Mouse (Mus musculus): ENCODE results near the gene Fxyd1. TPM values are rescaled to one million over a fixed set of nuclear protein-coding genes. Genes with fewer than 3 reads are reported as not detected.
A peak's percentile ranks its signal among the peaks of the same experiment; 100 is the strongest.

Gene Fxyd1
- 167 and 365 TPM in 2 replicates for polyA plus RNA-seq (2016; fragmentation: Nextera tagmentation; extraction: Ambion mirVana)

DNA sequence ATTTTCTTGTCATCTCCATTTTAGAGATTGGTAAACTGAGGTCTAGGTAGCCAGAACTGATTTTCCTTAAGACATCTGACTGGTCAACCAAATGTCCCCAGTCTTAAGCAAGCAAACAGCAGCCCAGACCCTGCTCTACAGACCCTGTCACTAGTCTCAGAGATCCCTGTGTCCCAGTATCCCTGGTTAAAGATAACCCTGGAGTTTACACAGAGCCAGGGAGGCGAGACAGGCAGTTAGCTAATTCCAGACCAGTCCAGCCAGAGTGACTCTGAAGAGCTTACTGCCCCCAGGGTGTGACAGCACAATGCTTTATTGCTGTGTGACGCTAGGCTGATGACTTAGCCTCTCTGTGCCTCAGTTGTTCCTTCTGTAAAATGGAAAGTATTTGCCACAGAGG lies at the start of gene Fxyd1:
Gene Fxyd1, minus strand, starts transcription at position 129 of the 400 bp plus-strand sequence.
- H3K27ac ChIP-seq, result peak within 1 kb of the TSS; percentile 90
- H3K9me3 ChIP-seq, result no peaks in the 10 kb centered on the region
- peaks cover 27% of the 10 kb centered on the region for H3K27me3 ChIP-seq (ENCODE audit: insufficient read depth, poor library complexity, severe bottlenecking)
- H3K4me1 ChIP-seq, result peaks cover 46% of the 10 kb centered on the region
- no peak for DNase-seq (ENCODE audit: low spot score)
- no peaks in the 10 kb centered on the region for H3K36me3 ChIP-seq
- WGBS, result 66% methylated on average over 2 of the region's 2 CpGs
- H3K4me3 ChIP-seq, result no peak within 1 kb of the TSS

DNA sequence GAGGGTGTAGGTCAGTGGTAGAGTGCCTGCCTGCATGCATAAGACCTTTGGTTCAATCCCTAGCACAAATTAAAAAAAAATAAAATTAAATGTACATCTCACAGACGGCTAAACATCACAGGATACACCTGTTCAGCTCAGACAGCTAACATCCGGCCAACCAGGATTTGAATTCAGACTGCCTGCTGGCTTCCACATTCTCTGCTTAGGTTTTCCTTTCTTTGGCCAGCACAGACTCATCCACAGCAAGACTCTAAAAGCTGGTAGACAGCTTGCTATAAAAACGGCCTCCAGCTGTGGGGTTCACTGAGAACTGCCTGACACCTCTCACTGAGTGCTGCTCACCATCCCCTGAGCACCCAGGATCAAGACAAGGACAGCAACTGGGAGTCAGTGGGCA lies 49.2 kb upstream of the Fxyd1 start:
- 54% methylated on average over 3 of the region's 3 CpGs for WGBS

GRCm38 (mm10) chr7:31105061-31105768 lies 48.2 kb upstream of the Fxyd1 start:
- DNase-seq (ENCODE audit: low spot score), result no peak
- H3K36me3 ChIP-seq, result no peaks in the 10 kb centered on the region
- no peak overlapping the region for H3K4me3 ChIP-seq
- H3K9me3 ChIP-seq, result no peaks in the 10 kb centered on the region
- WGBS, result 38% methylated on average over 15 of the region's 15 CpGs
- H3K4me1 ChIP-seq, result peaks cover 18% of the 10 kb centered on the region
- peak overlapping the region; percentile 49 for H3K27ac ChIP-seq
- peaks cover 27% of the 10 kb centered on the region for H3K27me3 ChIP-seq (ENCODE audit: insufficient read depth, poor library complexity, severe bottlenecking)

More for the DNA sequence above, 49.2 kb upstream of the Fxyd1 start:
- Histone ChIP-seq H3K27me3 (ENCODE audit: insufficient read depth, poor library complexity, severe bottlenecking) (peaks cover 27% of the 10 kb centered on the region), H3K9me3 (no peaks in the 10 kb centered on the region), H3K4me3 (no peak overlapping the region), H3K4me1 (peaks cover 22% of the 10 kb centered on the region), H3K27ac (no peak overlapping the region), H3K36me3 (no peaks in the 10 kb centered on the region)
- DNase-seq (ENCODE audit: low spot score), result no peak

GRCm38 (mm10) chr7:31100786-31101185 lies 43.8 kb upstream of the Fxyd1 start:
- H3K27ac ChIP-seq, result no peak overlapping the region
- no peak for DNase-seq (ENCODE audit: low spot score)
- H3K9me3 ChIP-seq, result no peaks in the 10 kb centered on the region
- 75% methylated on average over 14 of the region's 14 CpGs for WGBS
- H3K36me3 ChIP-seq, result no peaks in the 10 kb centered on the region
- H3K27me3 ChIP-seq (ENCODE audit: insufficient read depth, poor library complexity, severe bottlenecking), result peaks cover 27% of the 10 kb centered on the region
- H3K4me3 ChIP-seq, result no peak overlapping the region
- H3K4me1 ChIP-seq, result peaks cover 11% of the 10 kb centered on the region; the same call in 1 of the 2 replicates

GRCm38 (mm10) chr7:31099612-31099982 lies 42.6 kb upstream of the Fxyd1 start:
- 88% methylated on average over 6 of the region's 6 CpGs for WGBS

DNA sequence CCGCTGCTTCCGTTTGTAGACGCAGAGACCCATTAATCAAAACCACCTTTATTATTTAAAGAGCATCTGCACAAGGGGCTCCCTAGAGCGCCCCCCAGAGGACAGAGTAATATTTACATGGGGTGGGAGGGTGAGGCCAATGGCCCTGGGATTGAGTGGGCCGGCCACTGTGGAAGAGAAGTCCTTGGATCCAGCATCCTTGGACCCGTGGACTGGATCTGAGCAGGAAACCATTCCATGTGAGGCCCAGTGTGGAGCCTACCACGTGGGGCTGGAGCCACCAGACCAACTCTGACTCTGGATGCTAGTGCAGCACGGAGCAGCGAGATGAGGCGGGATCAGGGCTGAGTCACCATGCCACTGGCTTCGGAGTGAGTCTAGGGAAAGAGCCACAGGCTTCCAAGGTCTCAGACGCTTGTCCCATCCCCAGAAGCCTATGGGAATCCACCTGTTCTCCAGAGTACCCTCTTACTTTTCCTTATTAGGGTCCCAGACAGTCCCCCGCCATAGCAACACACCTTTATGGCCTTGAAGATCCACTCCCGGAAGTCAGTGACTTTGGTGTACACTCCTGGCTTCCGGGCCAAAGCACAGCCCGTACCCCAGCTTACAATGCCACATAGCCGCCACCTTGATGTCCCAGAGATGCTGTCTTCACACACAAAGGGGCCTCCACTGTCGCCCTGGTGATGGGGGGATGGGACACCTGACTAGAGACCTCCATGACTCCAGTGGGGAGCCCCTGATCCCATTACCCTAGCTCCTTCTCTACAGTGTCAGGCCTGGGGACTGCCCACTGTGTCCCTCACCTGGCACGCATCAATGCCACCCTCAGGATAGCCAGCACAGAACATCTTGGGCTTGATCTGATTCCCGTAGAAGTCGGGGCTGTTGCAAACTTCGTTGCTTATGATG lies 42.0 kb upstream of the Fxyd1 start:
- Histone ChIP-seq H3K4me1 (peaks cover 3% of the 10 kb centered on the region; the same call in 1 of the 2 replicates), H3K27ac (no peak overlapping the region), H3K36me3 (no peaks in the 10 kb centered on the region), H3K9me3 (no peaks in the 10 kb centered on the region), H3K27me3 (ENCODE audit: insufficient read depth, poor library complexity, severe bottlenecking) (peaks cover 21% of the 10 kb centered on the region), H3K4me3 (no peak overlapping the region)
- 76% methylated on average over 22 of the region's 22 CpGs for WGBS
- DNase-seq (ENCODE audit: low spot score), result no peak

More at GRCm38 (mm10) chr7:31099612-31099982, 42.6 kb upstream of the Fxyd1 start:
- H3K27ac ChIP-seq, result no peak overlapping the region
- DNase-seq (ENCODE audit: low spot score), result no peak
- no peaks in the 10 kb centered on the region for H3K9me3 ChIP-seq
- peaks cover 26% of the 10 kb centered on the region for H3K27me3 ChIP-seq (ENCODE audit: insufficient read depth, poor library complexity, severe bottlenecking)
- no peak overlapping the region for H3K4me3 ChIP-seq
- peaks cover 4% of the 10 kb centered on the region; the same call in 1 of the 2 replicates for H3K4me1 ChIP-seq
- no peaks in the 10 kb centered on the region for H3K36me3 ChIP-seq

DNA sequence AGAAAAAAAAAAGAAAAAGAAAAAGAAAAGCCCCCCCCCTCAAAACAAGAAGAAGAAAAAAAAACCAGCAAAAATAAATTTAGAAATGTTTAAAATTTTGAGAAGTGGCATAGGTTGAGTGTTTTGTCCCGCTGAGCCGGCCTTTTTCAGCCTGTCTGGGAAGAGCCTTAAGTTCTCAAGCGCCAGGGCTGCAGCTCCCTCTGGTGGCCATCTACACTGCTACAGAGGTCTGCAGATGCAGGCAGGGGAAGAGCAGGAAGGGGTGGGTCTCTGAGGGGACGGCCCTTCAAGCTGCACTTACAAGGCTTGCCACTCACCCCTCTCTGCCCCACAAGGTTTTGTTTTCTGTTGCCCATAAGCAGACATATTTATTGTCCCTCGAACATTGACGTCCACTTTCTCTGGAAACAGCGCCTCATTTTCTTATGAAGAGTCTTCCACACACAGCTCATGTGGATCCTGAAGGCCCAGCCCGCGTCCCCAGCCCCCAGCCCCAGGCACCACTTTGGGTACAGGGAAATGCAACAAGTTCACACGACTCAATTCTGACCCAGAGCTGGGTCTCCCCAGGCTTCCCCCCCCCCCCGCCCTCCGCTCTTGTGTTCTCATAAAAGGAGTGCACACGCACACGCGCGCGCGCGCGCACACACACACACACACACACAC lies 40.7 kb upstream of the Fxyd1 start:
- 32% methylated on average over 17 of the region's 20 CpGs for WGBS
- H3K27ac ChIP-seq, result peak overlapping the region; percentile 67
- DNase-seq (ENCODE audit: low spot score), result peak; percentile 93
- H3K4me1 ChIP-seq, result no peaks in the 10 kb centered on the region
- no peaks in the 10 kb centered on the region for H3K36me3 ChIP-seq
- H3K9me3 ChIP-seq, result no peaks in the 10 kb centered on the region
- H3K27me3 ChIP-seq (ENCODE audit: insufficient read depth, poor library complexity, severe bottlenecking), result peaks cover 14% of the 10 kb centered on the region
- H3K4me3 ChIP-seq, result peak overlapping the region; percentile 48

- peaks cover 7% of the 10 kb centered on the region for H3K27me3 ChIP-seq (ENCODE audit: insufficient read depth, poor library complexity, severe bottlenecking)
- no peak overlapping the region for H3K27ac ChIP-seq
- no peaks in the 10 kb centered on the region for H3K4me1 ChIP-seq
- 66% methylated on average over 9 of the region's 9 CpGs for WGBS
- no peaks in the 10 kb centered on the region for H3K36me3 ChIP-seq
- DNase-seq (ENCODE audit: low spot score), result no peak
- H3K4me3 ChIP-seq, result no peak overlapping the region
- no peaks in the 10 kb centered on the region for H3K9me3 ChIP-seq
Observed at GRCm38 (mm10) chr7:31096892-31097564, 40.0 kb upstream of the Fxyd1 start.

GRCm38 (mm10) chr7:31094774-31095501 lies 37.9 kb upstream of the Fxyd1 start:
- no peaks in the 10 kb centered on the region for H3K9me3 ChIP-seq
- no peak overlapping the region for H3K4me3 ChIP-seq
- no peaks in the 10 kb centered on the region for H3K36me3 ChIP-seq
- 0 out of 2 replicates have a peak, but pooled peaks cover 6% of the 10 kb centered on the region for H3K27me3 ChIP-seq (ENCODE audit: insufficient read depth, poor library complexity, severe bottlenecking)
- no peak for DNase-seq (ENCODE audit: low spot score)
- H3K4me1 ChIP-seq, result no peaks in the 10 kb centered on the region
- WGBS, result 26% methylated on average over 11 of the region's 12 CpGs
- H3K27ac ChIP-seq, result no peak overlapping the region

- Histone ChIP-seq H3K27ac (no peak overlapping the region), H3K4me1 (peaks cover 14% of the 10 kb centered on the region; the same call in 1 of the 2 replicates), H3K9me3 (no peaks in the 10 kb centered on the region), H3K27me3 (ENCODE audit: insufficient read depth, poor library complexity, severe bottlenecking) (0 out of 2 replicates have a peak, but pooled peaks cover 6% of the 10 kb centered on the region), H3K36me3 (no peaks in the 10 kb centered on the region), H3K4me3 (no peak overlapping the region)
- DNase-seq (ENCODE audit: low spot score), result no peak
- WGBS, result 76% methylated on average over 2 of the region's 2 CpGs
Observed at GRCm38 (mm10) chr7:31089721-31090120, 32.7 kb upstream of the Fxyd1 start.

- no peaks in the 10 kb centered on the region for H3K27me3 ChIP-seq (ENCODE audit: insufficient read depth, poor library complexity, severe bottlenecking)
- H3K9me3 ChIP-seq, result no peaks in the 10 kb centered on the region
- H3K36me3 ChIP-seq, result no peaks in the 10 kb centered on the region
- no peak overlapping the region for H3K27ac ChIP-seq
- no peak overlapping the region for H3K4me3 ChIP-seq
- WGBS, result 73% methylated on average over 3 of the region's 3 CpGs
- no peak for DNase-seq (ENCODE audit: low spot score)
- H3K4me1 ChIP-seq, result peaks cover 15% of the 10 kb centered on the region; the same call in 1 of the 2 replicates
Observed at GRCm38 (mm10) chr7:31088206-31088605, 31.2 kb upstream of the Fxyd1 start.
